Mouse (Mus musculus): ENCODE results near the gene H2afb3.
"Not testable (repeated sequence)": the region's sequence is repeated elsewhere in the genome, so short reads cannot be mapped to it uniquely, and the experiment has no call there.

H2afb3 gene

DNA sequence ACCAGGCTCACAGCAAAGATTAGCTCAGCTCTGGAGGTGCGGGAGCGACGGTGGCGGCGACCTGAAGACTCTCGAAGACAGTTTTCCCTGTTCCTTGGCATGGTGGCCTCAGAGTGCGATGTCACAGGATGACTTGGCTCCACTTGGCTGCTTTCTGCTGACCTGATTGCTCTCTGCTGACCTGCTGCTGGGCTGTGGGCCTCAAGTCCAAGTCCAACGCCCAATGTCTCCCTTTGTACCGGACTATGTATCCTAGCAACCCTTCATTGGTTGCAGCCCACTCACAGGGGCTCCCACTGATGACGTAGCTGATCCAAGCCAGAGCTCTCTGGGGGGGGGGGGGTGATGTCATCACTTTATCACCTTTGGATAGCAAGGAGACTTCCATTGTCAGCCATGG lies at the start of gene H2afb3:
H2afb3 (minus strand) TSS at position 101 of the 400 bp plus-strand sequence.
- DNase-seq (ENCODE audit: low spot score): not testable (repeated sequence)

- no peak for DNase-seq (ENCODE audit: low spot score)
Observed at GRCm38 (mm10) chrX:120301469-120302175, 11.3 kb downstream of the H2afb3 start.

- no peak for DNase-seq (ENCODE audit: low spot score)
Observed at GRCm38 (mm10) chrX:120292832-120293750, 19.8 kb downstream of the H2afb3 start.

DNA sequence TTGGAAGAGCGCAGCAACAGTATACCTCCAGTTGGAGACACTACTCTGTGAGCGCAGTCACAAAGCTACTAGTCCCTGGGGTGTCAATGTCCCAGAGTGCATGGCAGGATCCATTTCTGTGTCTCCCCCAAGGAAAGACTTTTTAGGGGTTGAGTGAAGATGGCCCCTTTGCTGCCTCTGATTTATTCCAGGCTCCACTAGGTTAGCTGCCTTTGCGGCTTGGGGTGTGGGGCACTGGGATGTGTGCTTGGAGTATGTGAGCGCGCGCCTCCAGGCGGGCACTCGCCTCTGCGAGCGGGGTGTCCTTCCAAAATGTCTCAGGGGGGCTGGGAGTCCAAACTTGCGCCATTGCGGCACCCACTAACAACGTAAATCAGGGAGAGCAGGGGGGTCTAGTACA lies 21.2 kb downstream of the H2afb3 start:
- DNase-seq (ENCODE audit: low spot score): no peak

- DNase-seq (ENCODE audit: low spot score): no peak
Observed at GRCm38 (mm10) chrX:120290900-120291280, 22.0 kb downstream of the H2afb3 start.

DNA sequence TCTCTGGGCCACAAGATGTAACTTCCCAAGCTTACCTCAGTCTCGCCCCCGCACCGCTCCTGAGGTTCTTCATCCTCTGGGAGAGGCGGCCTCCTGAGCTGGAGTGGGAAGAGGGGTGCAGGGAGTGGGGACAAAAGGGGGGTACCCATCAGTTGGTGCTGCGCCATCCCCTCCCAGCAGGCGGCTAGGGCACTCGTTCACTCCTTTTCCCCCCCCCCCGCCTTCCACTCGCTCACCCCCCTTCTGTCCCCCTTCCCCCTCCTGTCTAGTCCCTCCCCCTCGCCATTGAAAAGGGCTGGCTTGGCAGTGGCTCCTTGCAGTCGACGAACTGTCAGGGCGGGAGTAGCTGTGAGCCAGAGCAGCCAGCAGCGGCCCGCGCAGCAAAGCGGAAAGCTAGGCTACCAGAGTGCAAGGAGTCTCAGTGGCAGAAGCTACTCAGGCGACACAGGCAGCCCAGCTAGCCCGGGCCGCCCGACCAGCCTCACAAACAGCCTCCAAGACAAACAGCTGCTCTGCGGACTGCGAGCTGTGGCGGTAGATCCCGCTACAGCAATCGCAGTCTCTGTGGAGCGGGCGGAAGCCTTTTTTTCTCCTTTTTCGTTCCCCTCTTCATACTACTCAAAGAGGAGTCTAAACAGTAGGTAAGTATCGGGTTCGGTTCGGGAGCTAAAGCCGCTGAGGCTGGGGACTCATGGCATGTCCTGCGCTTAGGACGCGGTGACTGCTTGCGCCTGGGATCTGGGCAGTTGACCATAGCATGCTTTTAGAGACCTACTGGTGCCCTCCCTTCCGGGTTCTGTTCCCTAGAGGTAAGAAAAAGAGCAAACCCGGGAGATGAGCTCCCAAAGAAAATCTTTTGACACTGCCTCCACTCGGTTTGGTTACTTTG lies 22.6 kb downstream of the H2afb3 start, which contains the start of gene Pcdh11x:
Pcdh11x (plus strand) TSS at position 249 of the 889 bp plus-strand sequence.
- no peak for DNase-seq (ENCODE audit: low spot score)

GRCm38 (mm10) chrX:120287502-120287901 lies 25.4 kb downstream of the H2afb3 start:
- no peak for DNase-seq (ENCODE audit: low spot score)

GRCm38 (mm10) chrX:120285522-120285921 lies 27.4 kb downstream of the H2afb3 start:
- no peak for DNase-seq (ENCODE audit: low spot score)

Measured in MN1 (cell line).